Mouse (Mus musculus) cerebellum, adult 11 months (tissue): Measurements from ENCODE around the gene Timm50.
A peak's percentile ranks its signal among the peaks of the same experiment; 100 is the strongest.

Source experiments
- DNase-seq: peaks from one replicate; pipeline ENCODE4 v3.0.0; 2022

Timm50 gene

DNA sequence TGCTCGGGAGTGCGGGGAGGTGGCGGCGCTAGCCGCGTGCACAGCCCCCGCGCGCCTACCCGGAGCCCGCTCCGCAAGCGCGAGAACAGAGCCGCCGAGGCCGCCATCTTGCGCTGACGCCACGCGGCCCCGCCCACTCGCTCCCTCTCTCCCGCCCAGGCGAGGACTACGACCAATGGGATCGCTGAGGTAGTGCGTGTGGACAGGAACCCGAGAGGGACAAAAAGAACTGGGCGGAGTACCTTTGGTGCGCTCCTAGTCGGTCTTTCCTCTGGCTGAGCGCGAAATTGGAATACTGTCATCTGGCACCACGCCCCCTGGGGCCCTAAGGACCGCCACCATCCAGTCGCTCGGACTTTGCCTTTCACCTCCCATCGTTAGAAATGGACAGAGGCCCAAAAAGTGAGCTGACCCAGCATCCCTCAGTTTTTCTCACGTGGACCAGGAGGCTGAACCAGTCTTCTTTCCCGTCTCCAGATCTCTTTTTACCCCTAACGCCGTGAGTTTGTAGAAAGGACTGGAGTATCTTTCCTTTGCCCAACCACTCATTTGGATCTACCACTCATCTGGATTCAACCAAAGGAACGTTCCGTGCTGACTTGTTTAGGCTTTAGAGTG lies at the start of gene Timm50:
Timm50 (minus strand) TSS at position 147 of the 618 bp plus-strand sequence.
- DNase-seq = peak; percentile 96

DNA sequence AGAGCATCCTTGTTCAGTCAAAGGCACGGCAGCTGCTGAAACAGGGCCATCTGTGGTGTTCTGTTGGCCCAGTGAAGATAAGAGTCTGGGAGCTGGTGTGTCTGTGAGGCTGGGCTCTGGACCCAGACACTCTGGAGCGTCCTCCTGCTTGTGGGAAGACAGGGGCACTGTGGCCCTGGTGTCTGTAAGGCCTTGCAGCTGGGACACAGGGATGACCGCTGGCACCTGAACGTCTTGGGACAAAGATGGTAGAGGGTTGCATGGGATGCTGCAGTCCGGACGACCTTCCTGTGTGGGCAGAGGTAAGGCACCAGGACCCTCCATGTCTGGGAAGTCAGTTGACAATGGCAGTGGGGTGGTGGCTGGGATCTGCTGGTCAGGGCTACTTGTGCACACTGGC lies 48.4 kb upstream of the Timm50 start:
- DNase-seq = no peak

DNA sequence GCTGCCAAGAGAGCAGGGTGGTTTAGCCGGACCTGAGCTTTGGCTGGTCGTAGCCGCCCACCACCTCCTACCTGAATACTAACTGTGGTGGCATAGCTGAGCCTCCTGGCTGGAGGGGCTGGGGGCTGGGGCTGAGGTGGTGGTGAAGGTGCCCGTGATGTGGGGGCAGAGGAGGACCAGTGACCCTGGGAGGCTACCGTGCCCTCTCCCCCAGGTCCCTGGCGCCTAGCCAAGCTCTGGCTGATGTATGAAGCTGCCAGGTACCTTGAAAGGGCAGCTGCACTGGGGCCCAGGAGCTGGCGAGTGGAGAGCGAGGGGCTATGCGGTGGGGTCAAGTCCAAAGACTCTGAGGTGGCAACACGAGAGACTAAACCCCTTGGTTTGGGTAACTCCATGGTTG lies 48.0 kb upstream of the Timm50 start:
- DNase-seq = no peak

DNA sequence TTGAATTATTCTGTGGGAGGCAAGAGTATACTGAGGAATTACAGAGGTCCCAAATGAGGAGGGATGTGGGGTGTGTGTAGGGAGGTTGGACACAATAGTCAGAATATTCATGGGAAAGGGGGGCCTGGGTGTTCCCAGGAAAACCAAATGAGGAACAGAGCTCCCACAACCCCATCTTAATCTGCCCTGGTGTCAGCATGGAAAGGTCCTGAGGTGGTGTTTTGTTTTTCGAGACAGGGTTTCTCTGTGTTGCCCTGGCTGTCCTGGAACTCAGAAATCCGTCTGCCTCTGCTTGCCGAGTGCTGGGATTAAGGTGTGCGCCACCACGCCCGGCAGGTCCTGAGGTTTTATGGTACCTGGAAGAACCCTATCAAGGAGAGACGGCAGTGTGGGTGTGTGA lies 46.6 kb upstream of the Timm50 start:
- no peak for DNase-seq

DNA sequence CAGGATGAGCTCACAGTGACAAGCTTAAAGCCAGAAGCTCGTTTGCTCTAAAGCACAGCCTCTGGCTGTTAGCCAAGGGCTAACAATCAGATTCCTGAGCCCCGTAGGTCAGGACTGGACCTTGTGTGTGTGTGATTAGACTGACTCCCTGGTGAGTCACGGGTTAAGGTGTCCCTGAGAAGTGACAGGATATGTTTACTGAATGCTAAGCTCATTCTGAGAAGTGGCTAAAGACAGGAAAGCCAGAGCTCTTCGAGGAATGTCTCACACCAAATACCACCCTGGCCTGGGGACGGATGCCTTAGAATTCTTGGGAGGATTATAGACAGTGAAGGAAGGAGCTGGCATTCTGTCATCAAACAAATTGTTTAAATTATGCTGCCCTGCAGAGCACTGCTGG lies 46.1 kb upstream of the Timm50 start:
- no peak for DNase-seq

DNA sequence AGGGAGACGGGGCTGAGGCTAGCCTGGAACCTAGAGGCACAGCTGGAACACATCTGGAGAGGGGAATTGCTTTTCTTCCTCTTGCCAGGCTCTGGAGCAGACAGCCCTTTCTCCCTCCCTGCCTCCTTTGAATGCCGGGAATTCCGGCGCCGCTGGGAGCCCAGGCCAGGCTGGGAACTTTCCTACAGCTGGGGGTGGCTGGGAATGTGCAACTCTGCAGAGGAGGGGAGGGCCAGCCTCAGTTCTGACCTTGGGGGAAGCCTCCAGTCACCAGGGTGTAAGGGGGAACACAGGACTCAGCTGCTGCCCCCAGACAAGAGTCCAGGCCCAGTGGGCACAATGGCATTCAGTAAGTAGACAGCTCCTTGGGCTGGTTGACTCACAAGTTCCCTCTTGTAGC lies 45.1 kb upstream of the Timm50 start:
- DNase-seq = no peak

DNA sequence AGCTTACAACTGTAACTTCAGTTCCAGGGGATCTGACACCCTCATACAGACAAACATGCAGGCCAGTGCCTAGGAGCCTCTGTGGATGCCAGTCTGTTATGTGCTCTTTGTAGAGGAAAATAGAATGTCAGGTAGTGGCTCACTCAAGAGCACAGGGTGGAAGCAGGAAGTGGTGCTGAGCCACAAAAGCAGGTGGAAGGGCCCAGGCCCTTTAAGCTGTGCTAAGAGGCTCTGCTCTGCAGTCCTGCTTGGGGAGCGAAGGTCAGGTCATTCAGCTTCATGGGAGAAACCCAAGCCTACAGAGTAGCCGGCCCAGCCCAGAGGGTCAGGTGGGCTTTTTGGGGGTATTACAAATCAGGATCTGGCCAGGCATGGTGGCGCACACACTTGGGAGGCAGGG lies 43.3 kb upstream of the Timm50 start:
- no peak for DNase-seq

DNA sequence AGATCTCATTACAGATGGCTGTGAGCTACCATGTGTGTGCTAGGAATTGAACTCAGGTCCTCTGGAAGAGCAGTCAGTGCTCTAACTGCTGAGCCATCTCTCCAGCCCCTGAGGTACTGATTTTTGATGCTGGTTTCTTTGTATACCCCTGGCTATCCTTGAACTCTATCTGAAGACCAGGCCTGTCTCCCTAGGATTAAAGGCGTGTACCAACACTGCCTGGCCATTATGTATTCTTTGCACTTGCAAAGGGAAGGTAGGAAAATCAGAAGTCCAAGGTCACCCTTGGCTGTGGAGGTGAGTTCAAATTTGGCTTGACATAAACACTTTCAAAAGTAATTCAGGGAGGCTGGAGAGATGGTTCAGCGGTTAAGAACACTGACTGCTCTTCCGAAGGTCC lies 42.7 kb upstream of the Timm50 start:
- no peak for DNase-seq

DNA sequence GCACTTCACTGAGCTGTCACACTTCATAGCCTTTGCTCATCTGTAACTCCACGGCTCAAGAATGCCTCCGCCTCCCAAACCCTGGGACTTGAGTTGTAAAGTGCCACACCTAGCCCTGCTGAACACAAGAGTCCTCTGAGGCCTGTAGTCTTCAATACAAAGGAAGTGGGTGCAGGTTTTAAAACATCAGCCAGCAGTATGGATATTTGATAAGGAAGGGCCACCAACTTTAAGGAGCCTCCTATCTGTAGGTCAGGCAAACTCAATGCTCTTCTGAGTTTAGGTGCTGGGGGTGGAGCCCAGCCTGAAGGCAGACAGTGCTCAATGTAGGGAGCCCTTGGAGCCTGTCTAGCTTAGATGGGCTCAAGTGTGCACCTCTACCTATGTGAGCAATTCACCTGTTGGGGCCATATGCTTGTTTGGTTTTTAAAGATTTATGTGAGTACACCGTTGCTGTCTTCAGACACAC lies 42.3 kb upstream of the Timm50 start:
- DNase-seq = no peak

DNA sequence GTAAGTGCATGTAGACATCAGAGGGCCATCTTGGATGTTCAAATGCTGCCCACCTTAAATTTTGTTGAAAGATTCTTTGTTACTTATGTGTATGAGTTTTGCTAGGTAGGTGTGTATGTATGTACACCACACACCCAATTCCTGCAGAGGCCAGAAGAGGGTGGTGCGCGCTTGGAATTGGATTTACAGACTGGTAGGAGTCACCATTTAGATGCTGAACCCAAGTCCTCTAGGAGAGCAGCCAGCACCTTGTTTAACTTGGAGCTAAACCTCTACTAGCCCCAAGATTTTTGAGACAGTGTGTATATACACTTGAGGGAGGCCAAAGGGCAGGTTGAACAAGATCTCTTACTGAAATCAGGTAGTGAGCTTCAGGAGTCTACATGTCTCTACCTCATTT lies 41.4 kb upstream of the Timm50 start:
- no peak for DNase-seq

DNA sequence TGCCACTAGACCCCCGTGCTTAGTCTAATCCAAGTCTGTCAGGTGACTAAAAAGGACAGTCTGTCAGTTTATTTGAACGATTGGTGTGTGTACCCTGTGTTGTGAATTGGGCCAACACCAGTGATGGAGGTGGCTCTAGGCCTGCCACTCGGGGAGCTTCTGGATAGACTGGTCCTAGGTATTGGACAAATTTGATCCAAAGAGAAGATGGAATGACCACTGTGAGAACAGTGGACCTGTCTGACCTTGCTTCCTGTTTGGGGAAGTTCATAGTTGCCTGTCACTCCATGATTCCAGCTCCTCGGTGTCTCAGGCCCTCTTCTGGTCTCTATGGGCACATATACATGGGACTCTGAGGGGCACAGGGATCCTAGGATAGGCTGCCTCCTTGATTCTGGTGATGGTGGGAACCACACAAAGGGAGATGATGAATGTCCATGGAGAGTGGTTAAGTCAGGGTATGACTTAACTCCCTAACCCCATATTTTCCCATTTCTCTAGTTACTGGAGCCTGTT lies 39.9 kb upstream of the Timm50 start:
- DNase-seq = no peak

DNA sequence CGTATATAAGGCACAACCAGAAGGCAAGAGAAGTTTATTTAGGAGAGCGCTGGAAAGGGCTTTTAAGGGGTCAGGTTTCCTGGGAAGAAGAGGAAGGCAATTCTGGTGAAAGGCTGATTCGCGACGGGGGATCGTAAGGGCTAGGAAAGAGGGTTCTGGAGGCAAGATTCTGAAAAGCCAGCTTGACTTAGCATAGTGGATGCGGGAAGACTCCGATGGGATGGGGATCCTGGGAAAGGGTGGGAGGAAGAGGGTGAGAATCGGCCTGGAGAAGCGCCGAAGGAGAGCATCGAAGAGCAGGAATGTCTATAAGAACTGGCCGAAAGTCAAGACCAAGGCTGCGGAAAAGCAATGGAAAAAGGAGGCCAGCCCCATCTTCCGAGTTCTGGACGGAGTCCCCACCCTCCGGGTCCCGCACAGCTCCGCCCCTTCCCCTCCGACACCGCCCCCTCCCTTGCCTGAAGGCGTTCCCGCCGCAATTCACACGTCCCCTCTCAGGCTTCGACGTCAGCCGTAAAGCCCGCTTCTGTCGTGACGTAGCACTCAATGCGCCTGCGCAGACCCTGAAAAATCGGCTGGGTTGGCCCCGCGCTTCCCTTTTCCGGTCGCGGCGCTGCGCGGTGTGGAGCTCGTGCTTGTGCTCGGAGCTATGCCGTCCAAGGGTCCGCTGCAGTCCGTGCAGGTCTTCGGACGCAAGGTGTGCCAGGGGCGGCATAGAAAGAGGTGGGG lies 38.4 kb upstream of the Timm50 start, which contains the start of gene Rps16:
Rps16 (plus strand) TSS at position 498 of the 729 bp plus-strand sequence.
- DNase-seq = peak; percentile 97

DNA sequence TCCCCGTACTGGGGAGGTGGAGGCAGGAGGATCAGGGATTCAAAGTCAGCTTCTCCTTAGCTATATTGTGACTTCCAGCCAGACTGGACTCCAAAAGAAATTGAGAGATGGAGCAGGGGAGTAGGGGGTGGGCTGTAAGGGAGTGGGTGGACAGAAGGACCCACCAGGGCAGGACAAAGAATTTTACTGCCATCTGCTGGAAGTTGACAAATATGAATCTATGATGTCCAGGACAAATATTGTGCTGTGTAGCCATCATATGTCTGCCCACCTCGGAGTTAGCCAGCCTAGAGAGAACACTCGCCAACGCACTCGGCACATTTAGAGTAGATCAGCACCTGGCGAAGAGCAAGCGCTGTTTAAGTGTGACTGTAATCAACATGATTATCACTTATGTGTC lies 36.7 kb upstream of the Timm50 start:
- DNase-seq = no peak

DNA sequence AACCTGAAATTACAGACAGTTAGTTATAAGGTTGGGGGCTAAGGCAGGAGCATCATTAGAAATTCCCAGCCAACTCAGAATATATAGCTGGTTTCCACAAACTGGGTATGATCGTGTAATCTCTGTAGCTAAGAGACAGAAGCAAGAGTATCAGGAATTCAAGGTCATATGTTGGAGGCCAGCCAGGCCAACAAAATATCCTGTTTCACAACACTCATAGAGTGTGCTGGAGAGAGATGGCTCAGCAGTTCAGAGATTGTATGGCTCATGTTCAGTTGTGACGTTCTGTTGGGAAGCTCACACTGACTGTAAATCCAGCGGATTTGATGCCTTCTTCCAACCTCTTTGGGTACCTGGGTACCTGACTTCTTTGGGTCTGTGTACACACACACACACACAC lies 35.9 kb upstream of the Timm50 start:
- no peak for DNase-seq

DNA sequence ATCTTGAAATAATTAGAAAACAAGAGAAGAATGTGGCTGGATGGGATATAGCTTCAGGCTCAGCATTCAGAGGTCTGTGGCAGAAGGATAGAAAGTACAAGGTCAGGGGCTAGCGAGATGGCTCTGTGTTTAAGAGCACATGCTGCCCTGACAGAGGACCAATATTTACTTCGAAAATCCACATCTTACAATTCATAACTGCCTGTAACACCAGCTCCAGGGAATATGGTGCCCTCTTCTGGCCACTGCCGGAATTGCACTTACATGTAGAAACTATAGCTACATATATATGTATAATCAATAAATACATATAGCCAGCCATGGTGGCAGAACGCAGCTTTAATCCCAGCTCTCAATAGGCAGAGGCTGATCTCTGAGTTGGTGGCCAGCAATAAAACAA lies 32.8 kb upstream of the Timm50 start:
- DNase-seq = peak; percentile 59

DNA sequence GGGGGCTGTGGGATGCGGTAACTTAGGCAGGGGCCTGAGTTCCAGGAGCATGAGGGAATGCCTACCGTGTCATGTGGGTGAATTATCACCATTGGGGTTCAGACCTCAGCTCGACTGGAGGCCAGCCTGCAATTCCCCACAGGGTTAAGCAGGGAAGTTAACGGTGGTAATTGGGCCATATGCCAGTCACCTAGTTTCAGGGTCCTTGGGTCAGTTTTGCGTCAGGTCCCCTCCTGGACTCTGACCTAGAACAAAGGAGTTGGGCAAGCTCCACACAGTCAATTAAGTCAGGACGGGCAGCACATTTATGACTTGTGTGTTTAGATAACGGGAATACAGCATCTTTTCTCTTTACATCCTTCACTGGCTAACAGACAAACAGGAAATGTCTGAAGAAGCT lies 29.5 kb upstream of the Timm50 start:
- no peak for DNase-seq

DNA sequence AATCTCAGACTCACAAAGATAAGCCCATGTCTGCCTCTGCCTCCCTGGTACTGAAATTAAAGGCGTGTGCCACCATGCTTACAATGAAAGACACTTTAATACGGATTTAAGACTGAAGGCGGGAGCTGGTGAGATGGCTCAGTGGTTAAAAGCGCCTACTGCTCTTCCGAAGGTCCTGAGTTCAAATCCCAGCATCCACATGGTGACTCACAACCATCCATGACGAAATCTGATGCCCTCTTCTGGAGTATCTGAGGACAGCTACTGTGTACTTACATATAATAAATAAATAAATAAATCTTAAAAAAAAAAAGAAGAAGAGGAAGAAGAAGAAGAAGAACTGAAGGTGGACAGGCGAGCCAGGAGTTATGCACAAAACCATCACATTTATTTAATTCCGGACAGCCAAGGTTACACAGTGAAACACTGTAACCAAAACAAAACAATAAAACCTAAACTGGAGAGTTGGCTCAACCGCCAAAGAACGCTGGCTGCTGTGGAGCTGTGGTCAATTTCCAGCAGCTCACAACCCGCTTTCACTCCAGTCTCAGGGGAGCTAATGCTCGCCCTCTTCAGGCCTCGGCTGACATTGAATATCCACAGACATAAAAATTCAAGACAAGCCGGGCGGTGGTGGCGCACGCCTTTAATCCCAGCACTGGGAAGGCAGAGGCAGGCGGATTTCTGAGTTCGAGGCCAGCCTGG lies 27.5 kb upstream of the Timm50 start:
- peak; percentile 38 for DNase-seq

DNA sequence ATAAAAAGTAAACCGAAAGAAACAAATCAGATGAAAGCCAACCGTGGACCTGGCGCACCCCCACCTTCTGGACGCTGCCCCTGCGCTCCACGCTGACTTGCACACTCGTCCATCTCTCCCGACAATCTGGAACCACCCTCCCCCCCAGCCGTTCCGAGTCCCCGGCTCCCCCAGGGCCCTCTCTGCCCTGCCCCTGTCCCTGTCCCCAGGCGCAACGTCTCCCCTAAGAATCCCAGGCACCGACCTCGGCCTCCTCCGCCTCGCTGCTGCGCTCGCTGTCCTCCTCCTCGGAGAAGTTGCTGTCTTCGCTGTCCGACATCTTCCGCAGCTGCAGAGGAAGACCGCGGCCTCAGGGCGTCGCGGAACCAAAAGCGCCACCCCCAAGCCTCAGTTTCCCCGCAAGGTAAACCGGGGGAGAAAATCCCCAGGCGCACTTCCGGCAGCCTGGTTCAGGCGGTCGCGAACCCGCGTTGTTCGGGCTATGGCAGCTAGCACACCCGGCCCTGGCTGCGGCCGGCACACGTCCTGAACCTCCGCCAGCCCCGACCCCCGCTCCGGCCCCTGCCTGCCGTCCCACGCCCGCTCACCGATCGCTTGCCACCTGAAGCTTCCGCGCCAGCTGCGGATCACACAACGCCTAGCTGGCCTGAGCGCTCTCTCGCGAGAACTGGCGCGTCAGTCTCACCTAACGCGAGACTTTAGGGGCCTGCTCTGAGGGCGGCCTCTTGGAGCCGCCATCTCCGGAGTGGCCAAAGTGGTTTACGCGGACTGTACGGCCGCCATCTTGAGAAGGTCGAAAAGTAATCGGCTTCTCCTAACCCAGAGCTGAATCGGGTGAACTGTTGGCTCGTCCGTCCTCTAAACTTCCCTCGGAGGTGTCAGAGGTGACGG lies 26.5 kb upstream of the Timm50 start, which contains the start of gene Supt5:
Supt5 (minus strand) TSS at position 639 of the 891 bp plus-strand sequence.
- peak; percentile 95 for DNase-seq

DNA sequence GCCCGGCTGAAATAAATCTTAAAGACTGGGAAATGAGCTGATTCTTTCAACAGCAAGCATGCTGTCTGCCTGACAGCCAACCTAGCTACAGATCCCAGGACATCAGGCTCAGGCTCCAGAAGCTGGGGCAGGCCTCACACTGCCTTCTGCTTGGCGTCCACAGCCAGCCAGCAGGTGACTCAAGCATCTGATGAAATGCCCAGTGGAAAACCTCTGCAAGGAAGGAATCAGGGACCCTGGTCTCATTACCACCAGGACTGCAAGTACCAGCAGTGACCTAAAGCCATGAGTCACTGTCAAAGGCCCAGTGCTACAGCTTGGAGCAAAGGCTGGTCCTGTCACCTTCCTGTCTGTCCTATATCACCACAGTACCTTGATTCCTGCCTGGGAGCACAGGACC lies 23.6 kb upstream of the Timm50 start:
- no peak for DNase-seq

DNA sequence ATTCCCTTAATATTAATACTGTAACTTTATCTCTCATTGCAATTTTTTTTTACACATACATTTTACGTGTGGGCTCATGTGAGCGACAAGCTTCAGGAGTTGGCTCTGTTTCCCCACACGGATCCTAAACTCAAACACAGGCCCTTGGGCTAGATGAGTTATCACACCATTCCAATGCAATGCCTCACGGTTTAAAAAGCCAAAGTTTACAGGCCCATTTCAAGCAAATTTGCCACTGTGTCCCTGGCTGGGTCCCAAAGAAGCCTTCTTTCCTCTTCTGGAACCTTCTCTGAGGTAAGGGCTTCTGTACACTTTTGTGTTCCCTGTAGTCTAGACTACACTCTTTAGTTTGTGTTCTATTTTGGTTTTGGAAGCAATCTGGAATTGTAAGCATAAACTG lies 22.7 kb upstream of the Timm50 start:
- no peak for DNase-seq

DNA sequence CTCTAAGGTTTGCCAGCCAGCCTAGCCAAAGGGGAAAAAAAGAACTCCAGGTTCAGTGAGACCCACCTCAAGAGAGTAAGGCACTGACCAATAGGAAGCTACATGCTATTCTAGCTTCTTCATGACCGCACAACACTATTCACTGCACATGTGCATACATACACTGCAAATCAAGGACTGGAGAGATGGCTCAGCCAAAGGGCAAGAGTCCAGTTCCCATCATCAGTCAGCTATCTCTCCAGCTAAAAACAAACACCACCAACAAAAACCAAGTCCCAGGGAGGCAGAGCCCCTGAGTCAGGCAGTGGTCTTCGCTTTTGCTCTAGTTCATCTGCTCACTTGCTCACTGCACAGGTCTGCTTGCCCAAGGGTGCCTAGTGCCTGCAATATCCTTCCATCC lies 16.4 kb upstream of the Timm50 start:
- DNase-seq = no peak

DNA sequence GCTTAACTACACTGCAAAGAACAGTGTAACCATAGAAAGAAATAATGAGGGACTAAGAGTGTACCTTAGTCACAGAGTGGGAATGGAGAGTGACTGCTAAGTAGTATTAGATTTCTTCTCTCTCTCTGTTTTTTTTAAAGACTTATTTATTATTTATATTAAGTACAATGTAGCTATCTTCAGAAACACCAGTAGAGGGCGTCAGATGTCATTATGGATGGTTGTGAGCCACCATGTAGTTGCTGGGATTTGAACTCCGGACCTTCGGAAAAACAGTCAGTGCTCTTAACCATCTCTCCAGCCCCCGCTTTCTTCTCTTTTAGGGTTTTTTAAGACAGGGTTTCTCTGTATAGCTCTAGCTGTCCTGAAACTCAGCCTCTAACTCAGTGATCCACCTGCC lies 14.6 kb upstream of the Timm50 start:
- DNase-seq = no peak

DNA sequence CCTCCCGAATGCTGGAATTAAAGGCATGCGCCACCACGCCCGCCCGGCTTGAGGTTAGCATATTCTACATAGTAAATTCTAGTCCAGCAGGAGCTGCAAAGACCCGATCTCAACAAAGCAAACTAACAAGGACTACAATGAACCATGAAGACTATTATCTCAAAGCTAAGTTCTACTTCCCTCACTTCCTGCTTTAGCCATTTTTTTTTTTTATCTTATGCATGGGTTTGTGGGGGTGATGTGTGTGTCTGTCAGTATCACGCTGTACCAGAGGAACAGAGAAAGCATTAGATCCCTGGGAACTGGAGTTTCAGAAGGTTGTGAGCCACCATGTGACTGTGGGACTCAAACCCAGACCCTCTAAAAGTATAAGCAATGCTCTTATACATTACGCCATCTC lies 13.4 kb upstream of the Timm50 start:
- DNase-seq = no peak
